Mouse (Mus musculus): Measurements from ENCODE around the gene B830017H08Rik.

Gene B830017H08Rik

DNA sequence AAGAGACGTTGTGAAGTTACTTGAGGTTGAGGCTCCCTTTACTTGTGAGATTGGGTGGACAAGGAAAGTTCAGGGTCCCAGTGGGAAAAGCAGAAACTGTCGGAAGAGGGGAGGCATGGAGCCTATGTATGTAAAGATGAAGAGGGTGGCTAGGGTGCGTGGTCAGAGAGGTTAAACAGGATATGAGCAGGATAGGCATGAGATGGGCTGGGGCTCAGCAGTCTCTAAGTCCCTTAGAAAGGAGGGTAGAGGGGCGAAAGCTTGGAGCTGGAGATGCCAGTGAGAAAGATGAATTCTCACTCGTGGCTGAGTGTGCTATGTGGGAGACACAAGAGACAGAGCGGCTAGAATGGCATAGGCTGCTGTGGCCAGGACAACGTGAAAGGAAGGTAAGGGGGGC, at the start of gene B830017H08Rik:
B830017H08Rik (plus strand) TSS at position 301 of the 400 bp plus-strand sequence.
- DNase-seq (ENCODE audit: low read depth, low spot score), result no peak

DNA sequence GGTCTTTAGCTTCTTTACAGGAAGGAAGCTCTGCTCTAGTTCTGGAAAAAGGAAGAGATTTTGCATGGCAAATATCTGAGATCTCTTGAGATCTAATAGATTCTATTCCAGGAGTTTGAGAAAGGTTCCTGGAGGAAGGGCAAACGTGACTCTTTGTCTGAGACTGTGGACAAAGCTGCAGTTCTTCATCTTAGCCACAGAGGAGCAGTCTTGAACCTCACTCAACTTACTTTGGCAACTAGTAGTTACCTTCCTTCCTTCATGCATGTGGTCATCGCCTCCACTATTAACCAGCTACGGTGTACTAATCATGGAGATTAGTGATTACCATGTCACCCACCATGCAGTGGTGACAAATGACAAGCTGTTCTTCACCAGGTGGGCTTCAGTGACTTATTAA, 47.6 kb upstream of the B830017H08Rik start:
- DNase-seq (ENCODE audit: low read depth, low spot score), result no peak

DNA sequence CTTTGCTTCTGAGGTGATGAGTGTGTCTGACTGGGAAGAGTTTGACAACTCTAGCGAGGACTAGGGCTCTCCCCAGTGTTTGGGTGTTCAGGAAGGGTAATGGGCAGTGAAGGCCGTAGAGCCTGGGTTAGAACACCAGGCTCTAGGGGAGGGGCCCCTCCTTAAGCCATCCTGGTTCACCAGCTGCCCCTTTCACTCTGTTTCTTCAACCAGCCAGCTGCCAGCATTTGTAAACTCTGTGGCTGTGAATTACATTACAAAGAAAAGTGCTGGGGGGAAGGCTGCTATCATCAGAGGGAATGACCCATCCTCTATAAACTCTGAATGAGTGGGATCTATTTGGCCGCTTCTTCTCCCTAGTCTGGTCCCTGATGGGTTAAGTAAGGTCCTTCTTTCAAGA, 40.2 kb upstream of the B830017H08Rik start:
- DNase-seq (ENCODE audit: low read depth, low spot score), result no peak

DNA sequence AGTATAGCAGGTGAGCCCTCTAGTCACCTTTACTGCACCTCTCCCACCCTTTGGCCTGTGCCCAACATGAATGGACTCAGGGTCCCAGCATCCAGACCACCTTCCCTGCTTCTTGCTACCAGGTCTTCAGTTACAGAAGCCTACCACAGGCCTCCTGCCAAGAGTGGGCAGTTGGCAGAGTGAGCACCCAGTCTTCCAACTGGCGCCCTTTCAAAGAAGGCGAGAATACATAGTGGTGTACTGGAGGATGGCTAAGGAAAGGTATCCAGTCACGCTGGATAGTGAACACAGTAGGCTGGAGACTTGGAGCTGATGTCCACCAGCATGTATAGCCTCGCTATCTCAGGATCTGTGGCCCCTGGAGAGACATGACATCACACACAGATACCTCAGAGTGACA, 38.9 kb upstream of the B830017H08Rik start:
- DNase-seq (ENCODE audit: low read depth, low spot score), result no peak

DNA sequence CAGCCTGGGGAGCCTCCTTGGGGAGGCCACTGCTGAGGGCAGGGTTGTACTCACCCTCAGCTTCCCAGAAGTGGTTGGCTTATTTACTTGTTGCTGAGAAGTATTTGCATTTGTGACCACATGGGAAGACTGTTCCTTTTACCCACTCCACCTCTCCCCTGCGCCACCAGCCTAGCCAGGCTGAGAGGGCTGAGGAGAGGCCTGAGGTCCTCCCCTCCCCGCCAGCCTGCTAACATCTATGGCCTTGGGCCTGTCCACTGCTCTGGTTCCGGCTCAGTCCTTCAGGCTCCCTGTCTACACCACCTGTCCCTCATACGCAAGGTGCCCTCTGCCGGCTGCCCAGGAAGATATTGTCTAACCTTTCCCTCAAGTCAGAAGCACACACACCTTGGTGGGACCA, 37.3 kb upstream of the B830017H08Rik start:
- no peak for DNase-seq (ENCODE audit: low read depth, low spot score)

DNA sequence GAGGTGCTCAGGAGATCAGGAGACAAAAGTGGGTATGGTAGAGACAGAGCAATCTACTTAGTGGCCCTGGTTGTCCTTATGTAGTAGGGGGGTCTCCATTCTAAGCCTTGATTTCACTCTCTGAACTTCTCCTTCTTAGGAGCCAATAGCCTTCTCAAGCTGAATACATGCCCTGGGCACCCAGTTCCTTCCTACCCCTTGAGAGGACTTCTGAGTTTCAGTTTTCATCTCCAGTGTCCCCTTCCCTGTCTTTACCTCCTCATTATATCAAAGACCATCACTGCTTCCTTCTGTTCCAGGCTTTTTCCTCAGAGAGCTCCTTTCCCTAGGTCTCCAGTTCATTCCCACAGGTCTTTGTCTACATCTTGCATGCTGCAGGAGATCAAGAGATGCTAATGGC, 36.4 kb upstream of the B830017H08Rik start:
- no peak for DNase-seq (ENCODE audit: low read depth, low spot score)

DNA sequence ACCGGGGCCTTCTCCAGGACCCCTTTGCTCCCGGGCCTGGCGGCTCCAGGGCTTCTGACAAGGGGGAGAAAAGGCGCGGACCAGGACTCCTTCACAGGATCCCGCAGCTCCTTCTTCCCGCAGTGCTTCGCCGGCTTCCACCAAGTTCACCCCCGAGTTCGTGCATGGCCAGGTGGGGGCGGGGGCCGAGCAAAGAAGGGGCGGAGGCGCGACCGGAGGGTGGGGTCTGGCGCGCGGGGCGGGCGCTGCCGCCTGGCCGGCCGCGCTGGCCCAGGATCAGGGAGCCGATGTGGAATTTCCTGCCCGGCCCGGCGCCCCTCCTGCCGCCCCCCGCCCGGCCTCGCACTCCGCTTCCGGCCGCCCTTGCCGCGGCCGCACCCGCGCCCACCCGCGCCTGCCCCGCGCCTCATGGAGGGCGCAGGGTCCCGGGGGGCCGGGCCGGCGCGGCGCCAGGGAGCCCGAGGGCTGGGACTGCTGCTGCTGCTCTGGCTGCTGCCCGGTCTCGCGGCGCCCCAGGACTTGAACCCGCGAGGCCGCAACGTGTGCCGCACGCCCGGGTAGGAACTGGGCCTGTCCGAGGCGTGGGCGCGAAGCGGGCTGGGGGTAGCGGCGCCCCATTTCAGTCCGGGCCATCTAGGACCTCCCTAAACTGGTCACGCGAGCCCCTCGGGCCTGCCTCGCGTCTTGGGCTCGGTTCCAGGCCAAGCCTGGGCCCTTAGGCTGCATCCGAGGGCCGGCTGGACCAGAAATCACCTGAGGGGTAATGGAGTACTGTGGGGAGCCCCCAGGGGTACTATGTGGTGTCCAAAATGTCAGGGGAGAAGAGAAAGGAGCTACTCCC, 35.7 kb upstream of the B830017H08Rik start, which contains the start of gene Scarf2:
Scarf2 (plus strand) TSS at position 312 of the 841 bp plus-strand sequence.
- DNase-seq (ENCODE audit: low read depth, low spot score), result no peak

DNA sequence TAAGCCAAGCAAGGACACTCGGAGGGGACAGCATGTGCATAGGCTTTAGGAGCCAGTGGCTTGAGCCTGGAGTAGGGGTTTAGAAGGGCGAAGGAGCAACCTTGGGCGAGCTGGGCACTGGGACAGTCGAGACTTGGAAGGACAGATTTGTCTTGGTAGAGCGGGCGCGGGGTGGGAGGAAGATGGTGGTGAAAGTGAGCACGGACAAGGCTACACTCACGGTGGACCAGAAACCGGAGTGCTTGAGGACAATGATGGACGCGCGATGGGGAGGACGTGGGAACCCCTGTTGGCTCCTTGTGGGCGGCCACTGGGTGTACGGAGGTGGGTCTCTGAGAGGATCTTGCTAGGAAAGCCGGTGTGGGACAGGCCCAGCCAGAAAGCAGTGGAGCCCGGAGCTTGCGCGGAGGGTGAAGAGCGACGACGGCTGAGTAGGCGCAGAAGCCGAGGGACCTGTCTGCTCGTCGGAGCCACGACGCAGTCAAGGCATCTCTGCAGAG, 35.1 kb upstream of the B830017H08Rik start:
- peak; percentile 31 for DNase-seq (ENCODE audit: low read depth, low spot score)

DNA sequence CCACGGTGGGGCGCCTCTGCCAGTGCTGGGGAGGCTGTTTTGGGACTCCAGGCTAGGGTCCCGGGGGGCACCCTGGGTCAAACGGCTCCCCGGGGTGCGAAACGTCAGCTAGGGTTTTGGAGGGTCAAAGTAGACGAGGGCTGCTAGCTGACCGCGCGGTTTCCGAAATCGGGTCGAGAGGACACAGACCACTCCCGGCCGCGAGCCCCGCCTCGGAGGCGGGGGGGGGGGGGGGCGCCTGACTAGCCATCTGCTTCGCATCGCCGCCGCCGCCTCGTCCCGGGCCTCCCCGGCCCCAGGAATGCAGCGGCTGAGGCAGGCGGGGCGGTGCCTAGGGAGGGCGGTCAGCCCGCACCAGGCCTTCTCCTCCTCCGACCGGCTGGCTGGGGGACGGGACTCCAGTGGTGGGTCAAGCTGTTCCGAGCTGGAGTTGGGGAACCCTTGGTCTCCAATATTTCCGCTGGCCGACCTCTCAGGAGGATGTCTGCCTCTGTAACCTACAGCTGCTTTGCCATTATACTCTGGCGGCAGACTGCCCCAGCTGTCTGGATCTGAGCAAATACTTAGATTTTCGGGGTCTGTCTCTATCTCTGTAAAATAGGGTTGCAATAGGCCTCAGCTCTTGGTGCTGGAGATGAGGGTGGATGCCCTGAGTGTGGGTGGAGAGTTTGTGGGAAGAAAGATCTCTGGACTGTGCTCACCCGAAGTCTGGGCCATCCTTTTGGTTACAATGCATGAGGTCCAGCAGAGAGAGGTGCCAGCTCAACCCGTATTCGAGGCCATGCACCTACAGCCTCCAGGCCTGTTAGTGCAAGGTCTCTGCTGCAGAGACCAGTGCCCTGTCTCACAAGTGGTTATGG, 34.4 kb upstream of the B830017H08Rik start:
- no peak for DNase-seq (ENCODE audit: low read depth, low spot score)

DNA sequence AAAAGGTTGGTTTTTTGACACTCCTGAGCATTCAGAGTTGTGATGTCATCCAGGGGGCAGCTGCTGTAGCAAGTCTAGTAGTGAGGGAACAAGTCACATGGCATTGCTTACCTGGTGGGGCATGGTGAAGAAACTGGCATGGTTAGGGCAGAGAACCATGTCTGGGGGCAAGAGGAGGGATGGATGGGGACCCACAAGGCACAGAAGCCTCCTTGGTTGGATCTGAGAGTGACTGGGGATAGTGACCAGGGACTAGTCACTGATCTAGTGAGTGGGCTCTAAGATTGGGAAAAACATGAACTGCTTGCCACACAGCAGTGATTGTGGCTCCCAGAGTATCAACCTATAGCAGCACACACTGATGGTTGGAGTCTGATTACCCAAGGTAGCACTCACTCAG, 33.3 kb upstream of the B830017H08Rik start:
- no peak for DNase-seq (ENCODE audit: low read depth, low spot score)

DNA sequence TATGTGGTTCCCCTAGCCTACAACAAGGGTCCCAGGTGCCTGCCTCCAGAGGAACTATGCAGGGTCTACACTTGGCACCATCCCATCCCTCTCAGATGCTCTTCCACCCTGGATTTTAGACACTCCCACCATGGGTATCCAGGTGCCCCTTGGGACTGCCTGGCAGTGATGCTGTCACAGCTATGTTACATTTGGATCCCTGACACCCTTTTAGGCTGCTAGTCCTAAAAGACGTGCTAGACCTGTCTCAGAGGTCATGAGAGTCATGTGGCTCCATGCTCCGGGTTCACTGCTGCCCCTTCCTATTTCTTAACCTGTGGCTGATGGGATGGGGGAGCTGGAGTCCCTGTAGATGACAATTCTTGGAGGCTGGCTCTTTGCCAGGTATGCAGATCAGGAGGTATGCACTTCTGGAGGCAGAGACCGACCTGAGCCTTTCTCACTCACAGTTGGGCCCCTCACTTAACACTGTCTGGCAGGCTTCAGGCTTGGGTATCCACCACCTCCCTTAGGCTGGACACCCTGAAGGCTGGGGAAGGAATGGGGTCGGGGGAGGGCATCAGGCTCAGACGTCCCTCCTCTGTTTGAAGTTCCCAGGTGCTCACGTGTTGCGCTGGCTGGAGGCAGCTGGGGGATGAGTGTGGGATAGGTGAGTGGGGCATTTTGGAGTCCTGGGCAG, 31.0 kb upstream of the B830017H08Rik start:
- no peak for DNase-seq (ENCODE audit: low read depth, low spot score)

DNA sequence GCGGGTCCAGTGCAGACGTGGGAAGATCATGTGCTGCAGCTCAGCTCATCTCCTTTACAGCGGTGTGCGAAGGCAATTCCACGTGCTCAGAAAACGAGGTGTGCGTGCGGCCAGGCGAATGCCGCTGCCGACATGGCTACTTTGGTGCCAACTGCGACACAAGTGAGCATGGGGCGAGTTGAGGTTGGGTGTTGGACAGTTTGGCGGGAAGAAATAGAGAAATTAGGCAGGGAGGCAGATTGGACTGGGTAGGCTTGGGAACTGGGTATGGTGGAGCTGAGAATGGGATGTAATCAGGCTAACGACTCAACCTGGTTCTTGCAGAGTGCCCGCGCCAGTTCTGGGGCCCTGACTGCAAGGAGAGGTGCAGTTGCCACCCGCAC, 30.5 kb upstream of the B830017H08Rik start:
- DNase-seq (ENCODE audit: low read depth, low spot score), result no peak

DNA sequence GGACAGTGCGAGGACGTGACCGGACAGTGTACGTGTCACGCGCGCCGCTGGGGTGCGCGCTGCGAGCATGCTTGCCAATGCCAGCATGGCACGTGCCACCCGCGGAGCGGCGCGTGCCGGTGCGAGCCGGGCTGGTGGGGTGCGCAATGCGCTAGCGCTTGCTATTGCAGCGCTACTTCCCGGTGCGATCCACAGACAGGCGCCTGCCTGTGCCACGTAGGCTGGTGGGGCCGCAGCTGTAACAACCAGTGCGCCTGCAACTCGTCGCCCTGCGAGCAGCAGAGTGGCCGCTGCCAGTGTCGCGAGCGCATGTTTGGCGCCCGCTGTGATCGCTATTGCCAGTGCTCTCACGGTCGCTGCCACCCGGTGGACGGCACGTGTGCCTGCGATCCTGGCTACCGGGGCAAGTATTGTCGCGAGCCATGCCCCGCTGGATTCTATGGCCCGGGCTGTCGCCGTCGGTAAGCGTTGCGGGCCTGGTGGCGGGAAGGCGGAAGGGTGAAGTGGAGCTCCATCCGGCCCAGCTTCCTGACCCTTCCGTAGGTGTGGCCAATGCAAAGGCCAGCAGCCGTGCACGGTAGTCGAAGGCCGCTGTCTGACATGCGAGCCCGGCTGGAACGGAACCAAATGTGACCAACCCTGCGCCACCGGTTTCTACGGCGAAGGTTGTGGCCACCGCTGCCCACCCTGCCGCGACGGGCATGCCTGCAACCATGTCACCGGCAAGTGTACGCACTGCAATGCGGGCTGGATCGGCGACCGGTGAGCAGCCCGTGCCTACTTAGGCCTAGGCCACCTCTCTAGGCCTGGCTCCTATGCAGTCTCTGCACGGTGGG, 29.9 kb upstream of the B830017H08Rik start:
- peak; percentile 25 for DNase-seq (ENCODE audit: low read depth, low spot score)

DNA sequence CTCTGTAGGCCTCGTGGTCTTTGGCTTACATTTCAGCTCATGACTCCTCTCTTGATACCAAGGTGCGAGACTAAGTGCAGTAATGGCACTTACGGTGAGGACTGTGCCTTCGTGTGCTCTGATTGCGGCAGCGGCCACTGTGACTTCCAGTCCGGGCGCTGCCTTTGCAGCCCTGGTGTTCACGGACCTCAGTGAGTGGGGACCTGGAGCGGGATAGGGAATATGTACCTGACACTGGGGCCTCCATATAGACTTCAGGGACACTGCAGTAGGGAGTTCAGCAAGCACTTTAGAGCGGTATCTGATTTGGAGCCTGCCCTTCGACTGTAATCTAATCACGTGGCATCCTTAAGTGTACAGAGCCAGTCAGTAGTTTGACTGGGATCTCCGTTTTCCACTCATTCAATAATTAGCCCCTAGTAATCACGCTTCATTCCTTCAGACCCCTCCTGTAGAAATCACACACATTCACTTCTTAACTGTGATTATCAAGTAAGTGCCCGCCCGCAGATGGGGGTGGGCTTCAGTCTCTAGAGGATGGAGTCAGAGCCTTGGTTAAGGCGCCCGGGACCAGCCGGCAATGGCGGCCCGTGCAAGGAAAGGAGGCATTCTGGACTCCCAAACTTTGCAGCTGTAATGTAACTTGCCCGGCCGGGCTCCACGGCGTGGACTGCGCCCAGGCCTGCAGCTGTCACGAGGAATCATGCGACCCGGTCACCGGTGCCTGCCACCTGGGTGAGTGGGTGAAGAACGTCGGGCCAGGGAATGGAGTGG, 29.1 kb upstream of the B830017H08Rik start:
- DNase-seq (ENCODE audit: low read depth, low spot score), result no peak

DNA sequence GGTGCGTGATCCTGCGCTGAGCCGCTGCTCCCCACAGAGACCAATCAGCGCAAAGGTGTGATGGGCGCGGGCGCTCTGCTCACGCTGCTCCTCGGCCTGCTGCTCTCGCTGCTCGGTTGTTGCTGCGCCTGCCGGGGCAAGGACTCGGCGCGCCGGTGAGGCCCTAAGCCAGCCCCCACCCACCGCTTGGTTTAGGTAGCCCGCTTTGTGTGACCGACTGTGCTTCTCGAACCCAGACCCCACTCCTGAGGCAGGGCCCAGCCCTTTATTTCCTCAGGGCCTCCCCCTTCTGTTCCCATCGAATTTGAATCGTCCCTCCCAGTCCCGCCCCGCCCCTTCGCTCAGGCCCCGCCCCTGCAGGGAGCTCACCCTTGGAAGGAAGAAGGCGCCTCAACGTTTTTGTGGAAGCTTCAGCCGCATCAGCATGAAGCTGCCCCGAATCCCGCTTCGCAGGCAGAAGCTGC, 28.4 kb upstream of the B830017H08Rik start:
- peak; percentile 75 for DNase-seq (ENCODE audit: low read depth, low spot score)

DNA sequence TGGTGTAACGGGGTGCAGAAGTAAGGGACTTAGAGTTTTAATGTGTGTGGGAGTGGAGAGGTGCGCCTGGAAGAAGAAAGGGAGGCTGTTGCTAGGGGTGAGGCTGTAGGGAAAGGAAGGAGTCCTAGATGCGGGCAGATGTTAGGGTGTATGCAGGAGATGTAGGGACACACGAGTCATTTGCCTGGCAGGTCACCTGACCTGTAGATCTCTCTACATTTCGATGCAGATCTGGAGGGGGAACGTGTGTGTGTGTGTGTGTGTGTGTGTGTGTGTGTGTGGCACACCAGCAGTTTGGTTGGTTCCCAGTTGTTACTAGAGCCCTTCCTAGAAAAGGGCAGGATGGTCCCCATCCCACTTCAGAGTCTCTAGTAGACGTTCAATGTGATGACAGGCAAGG, 27.9 kb upstream of the B830017H08Rik start:
- no peak for DNase-seq (ENCODE audit: low read depth, low spot score)

DNA sequence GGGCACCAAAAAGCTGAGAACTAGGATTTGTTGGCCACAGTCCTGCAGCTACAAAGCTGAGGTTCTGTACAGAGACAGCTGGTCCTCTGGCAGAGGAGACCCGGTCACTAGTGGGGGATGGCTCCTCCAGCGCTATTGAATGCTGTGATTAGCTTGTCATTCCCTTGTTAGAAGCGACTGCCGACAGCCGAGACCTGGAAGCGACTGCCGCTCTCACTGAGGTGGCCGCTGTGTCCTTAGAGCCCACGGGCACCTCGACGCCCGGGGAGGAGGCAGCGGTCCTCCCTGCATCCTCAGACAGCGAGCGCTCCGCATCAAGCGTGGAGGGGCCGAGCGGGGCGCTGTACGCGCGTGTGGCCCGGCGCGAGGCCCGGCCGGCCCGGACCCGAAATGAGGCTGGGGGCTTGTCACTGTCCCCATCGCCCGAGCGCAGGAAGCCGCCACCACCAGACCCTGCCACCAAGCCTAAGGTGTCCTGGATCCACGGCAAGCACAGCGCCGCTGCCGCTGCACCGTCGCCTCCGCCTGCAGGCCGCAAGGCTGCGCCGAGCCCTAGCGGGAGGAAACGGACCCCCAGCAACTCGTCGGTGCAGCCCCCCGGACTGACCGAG, 26.2 kb upstream of the B830017H08Rik start:
- DNase-seq (ENCODE audit: low read depth, low spot score), result no peak

DNA sequence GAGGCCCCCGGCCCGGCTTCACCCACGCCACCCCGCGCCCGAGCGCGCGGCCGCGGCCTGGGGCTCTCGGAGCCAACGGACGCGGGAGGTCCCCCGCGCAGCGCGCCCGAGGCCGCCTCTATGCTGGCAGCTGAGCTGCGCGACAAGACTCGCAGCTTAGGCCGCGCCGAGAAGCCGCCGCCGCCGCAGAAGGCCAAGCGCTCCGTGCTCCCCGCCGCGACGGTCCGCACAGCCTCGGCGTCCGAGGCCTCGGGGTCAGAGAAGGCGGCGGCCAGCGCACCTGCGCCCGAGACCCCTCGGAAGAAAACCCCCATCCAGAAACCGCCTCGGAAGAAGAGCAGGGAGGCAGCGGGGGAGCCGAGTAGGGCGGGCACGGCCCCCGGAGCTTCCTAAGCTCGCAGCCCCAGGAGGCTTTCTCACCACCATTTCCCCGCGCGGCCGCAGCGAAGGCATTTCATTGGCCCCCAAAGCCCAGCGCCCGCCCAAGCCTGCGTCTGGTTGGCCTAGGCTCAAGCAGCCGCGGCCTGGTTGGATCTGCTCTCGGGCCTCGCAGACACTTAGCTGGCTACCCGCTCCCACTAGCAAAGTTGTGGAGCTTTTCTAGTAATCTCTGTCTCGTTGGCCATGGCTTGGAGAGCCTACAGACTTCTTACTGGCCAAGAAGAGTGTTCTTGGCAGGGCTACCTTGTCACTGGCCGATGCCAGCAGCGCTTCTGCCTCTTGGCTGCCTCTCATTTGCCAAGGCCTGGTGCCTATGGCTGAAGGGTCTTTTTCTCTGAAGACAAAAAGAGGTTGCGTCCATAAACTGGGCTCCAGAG, 25.5 kb upstream of the B830017H08Rik start:
- peak; percentile 87 for DNase-seq (ENCODE audit: low read depth, low spot score)

DNA sequence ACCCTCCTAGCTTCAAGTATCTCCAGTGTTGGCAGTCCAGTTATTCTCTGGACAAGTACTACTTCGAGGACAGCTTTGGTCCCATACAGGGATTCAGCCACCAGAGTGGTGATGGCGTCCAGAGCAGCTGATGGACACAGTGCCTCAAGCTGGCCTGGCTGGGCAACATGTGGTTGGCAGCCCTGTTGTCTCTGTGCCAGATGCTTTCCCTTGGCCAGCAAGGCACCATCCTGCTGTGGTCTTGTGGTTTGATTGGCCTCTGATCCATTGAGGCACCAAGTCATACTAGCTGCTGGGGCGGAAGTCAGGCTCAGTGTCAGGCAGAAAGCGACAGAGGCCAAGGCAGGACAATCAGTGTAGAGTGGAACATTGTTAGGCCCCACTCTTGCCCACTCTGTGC, 23.8 kb upstream of the B830017H08Rik start:
- no peak for DNase-seq (ENCODE audit: low read depth, low spot score)
